Mouse (Mus musculus) spleen, adult 2 months (tissue): ENCODE data around the gene Lrp1.

Source experiments
- CTCF ChIP-seq: fragments of 200-500 bp; IDR thresholded peaks from 2 replicates; pipeline ENCODE4 v1.5.1; 2011; ENCODE audit warnings: mild to moderate bottlenecking, inconsistent platforms; ENCODE audit not compliant: insufficient read depth, insufficient read length, insufficient replicate concordance; ENCODE audit errors: extremely low read depth
- POLR2A ChIP-seq: fragments of 200-500 bp; IDR thresholded peaks from 2 replicates; pipeline ENCODE4 v1.6.1; 2011; ENCODE audit warnings: low read depth, low read length, inconsistent platforms

DNA sequence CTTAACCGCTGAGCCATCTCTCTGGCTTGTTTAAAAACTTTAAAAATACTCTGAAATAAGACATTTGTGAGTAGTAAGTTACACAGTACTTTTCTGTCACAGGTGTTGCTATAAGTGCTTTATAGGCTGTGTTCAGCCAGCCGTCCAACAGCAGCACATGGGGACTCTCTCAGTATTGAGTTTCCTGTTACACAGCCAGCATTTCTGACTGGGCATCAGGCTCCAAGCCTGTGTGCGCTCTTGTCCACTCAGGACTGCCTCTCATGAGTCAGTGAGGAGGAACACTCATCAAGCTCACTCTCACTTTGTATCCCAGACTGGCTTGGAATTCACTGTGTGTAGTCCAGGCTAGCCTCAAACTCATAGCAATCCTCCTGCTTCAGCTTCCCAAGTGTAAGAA is 124.8 kb downstream of the Lrp1 start:
- TF ChIP-seq POLR2A (no peak), CTCF (no peak)
